Mouse (Mus musculus) heart, adult 11 months (tissue): ENCODE data around the gene Gm21149.
A peak's percentile ranks its signal among the peaks of the same experiment; 100 is the strongest.
"Not testable (repeated sequence)": the region's sequence is repeated elsewhere in the genome, so short reads cannot be mapped to it uniquely, and the experiment has no call there.

ENCODE experiments used
- DNase-seq: peaks from one replicate; pipeline ENCODE4 v3.0.0; 2022

The Gm21149 gene

GRCm38 (mm10) chr5:15476423-15476822 is at the start of gene Gm21149:
Gm21149 (minus strand) TSS chr5:15476523.
- not testable (repeated sequence) for DNase-seq

GRCm38 (mm10) chr5:15522470-15522869 is 46.1 kb upstream of the Gm21149 start:
- DNase-seq: not testable (repeated sequence)

GRCm38 (mm10) chr5:15522028-15522427 is 45.7 kb upstream of the Gm21149 start:
- DNase-seq: not testable (repeated sequence)

- not testable (repeated sequence) for DNase-seq
Observed at GRCm38 (mm10) chr5:15520418-15520817, 44.1 kb upstream of the Gm21149 start.

- not testable (repeated sequence) for DNase-seq
Observed at GRCm38 (mm10) chr5:15517150-15517549, 40.8 kb upstream of the Gm21149 start.

GRCm38 (mm10) chr5:15512236-15512635 is 35.9 kb upstream of the Gm21149 start:
- not testable (repeated sequence) for DNase-seq

GRCm38 (mm10) chr5:15509911-15510310 is 33.6 kb upstream of the Gm21149 start:
- DNase-seq: not testable (repeated sequence)

GRCm38 (mm10) chr5:15508460-15509451 is 32.4 kb upstream of the Gm21149 start:
- DNase-seq: not testable (repeated sequence)

GRCm38 (mm10) chr5:15507757-15508459 is 31.6 kb upstream of the Gm21149 start:
- DNase-seq: not testable (repeated sequence)

GRCm38 (mm10) chr5:15507309-15507619 is 30.9 kb upstream of the Gm21149 start:
- no peak for DNase-seq

- no peak for DNase-seq
Observed at GRCm38 (mm10) chr5:15506575-15507308, 30.4 kb upstream of the Gm21149 start.

- DNase-seq: not testable (repeated sequence)
Observed at GRCm38 (mm10) chr5:15498774-15499400, 22.6 kb upstream of the Gm21149 start.

GRCm38 (mm10) chr5:15498350-15498749 is 22.0 kb upstream of the Gm21149 start:
- DNase-seq: not testable (repeated sequence)

GRCm38 (mm10) chr5:15490934-15491333 is 14.6 kb upstream of the Gm21149 start:
- not testable (repeated sequence) for DNase-seq

GRCm38 (mm10) chr5:15488743-15489142 is 12.4 kb upstream of the Gm21149 start:
- DNase-seq: no peak

GRCm38 (mm10) chr5:15484616-15485015 is 8.3 kb upstream of the Gm21149 start:
- DNase-seq: not testable (repeated sequence)

GRCm38 (mm10) chr5:15483576-15483975 is 7.3 kb upstream of the Gm21149 start:
- not testable (repeated sequence) for DNase-seq

- DNase-seq: peak; percentile 92
Observed at GRCm38 (mm10) chr5:15482815-15483214, 6.5 kb upstream of the Gm21149 start.

- not testable (repeated sequence) for DNase-seq
Observed at GRCm38 (mm10) chr5:15470141-15470540, 6.2 kb downstream of the Gm21149 start.

GRCm38 (mm10) chr5:15467768-15468167 is 8.6 kb downstream of the Gm21149 start:
- not testable (repeated sequence) for DNase-seq

- not testable (repeated sequence) for DNase-seq
Observed at GRCm38 (mm10) chr5:15466218-15466617, 10.1 kb downstream of the Gm21149 start.

- not testable (repeated sequence) for DNase-seq
Observed at GRCm38 (mm10) chr5:15463561-15463960, 12.8 kb downstream of the Gm21149 start.
